ENCODE assay signal across 8 mouse cellular contexts in genomic region chr11:69914372-69914764, GRCm38 (mm10). TPM values are rescaled to one million over a fixed set of nuclear protein-coding genes. Genes with fewer than 3 reads are reported as not detected.
DNase-seq lines count a peak whose midpoint lies in the region; ATAC-seq and TF ChIP-seq lines count a peak whose summit lies in the region.

No protein-coding gene starts in this region.

- H3K27ac ChIP-seq in layer of hippocampus, adult 2 months, result peak overlapping the region; percentile 99
- H3K27ac ChIP-seq in hindbrain, embryonic 15.5 days (replicated peaks), result peak overlapping the region; percentile 85
- peak overlapping the region; percentile 77 for H3K27ac ChIP-seq in midbrain, embryonic 11.5 days (ENCODE audit: low read depth, low read length)

- H3K9me3 ChIP-seq in hindbrain, embryonic 15.5 days, result no peaks in the 10 kb centered on the region
- H3K9me3 ChIP-seq in midbrain, embryonic 11.5 days (ENCODE audit: control insufficient read depth, low read length), result no peaks in the 10 kb centered on the region

- intact Hi-C loops in left cerebral cortex, postnatal 36 days (cut with DNase I), result no loop called here

- peak overlapping the region; percentile 71 for H3K9ac ChIP-seq in hindbrain, embryonic 15.5 days
- H3K9ac ChIP-seq in midbrain, embryonic 11.5 days (ENCODE audit: low read length), result peak overlapping the region; percentile 89

- H3K27me3 ChIP-seq in hindbrain, embryonic 15.5 days, result no peaks in the 10 kb centered on the region
- no peaks in the 10 kb centered on the region for H3K27me3 ChIP-seq in midbrain, embryonic 11.5 days (ENCODE audit: control insufficient read depth, insufficient read depth, low read length)

- peak overlapping the region; percentile 97 for H3K4me2 ChIP-seq in hindbrain, embryonic 15.5 days
- H3K4me2 ChIP-seq in midbrain, embryonic 11.5 days, result peak overlapping the region; percentile 74

- peaks cover 37% of the 10 kb centered on the region for H3K4me1 ChIP-seq in hindbrain, embryonic 15.5 days (replicated peaks)
- peaks cover 29% of the 10 kb centered on the region for H3K4me1 ChIP-seq in midbrain, embryonic 11.5 days (ENCODE audit: control insufficient read depth, insufficient read depth, low read length)

- H3K36me3 ChIP-seq in hindbrain, embryonic 15.5 days, result peaks cover 78% of the 10 kb centered on the region
- peaks cover 50% of the 10 kb centered on the region for H3K36me3 ChIP-seq in midbrain, embryonic 11.5 days (ENCODE audit: control insufficient read depth, insufficient read depth, low read length)

- H3K4me3 ChIP-seq in layer of hippocampus, adult 2 months, result peak overlapping the region; percentile 83
- H3K4me3 ChIP-seq in hindbrain, embryonic 15.5 days, result peak overlapping the region; percentile 65
- H3K4me3 ChIP-seq in midbrain, embryonic 11.5 days (ENCODE audit: low read depth, low read length), result peak overlapping the region; percentile 72

- 5% methylated on average over 13 of the region's 17 CpGs for WGBS in hindbrain, embryonic 15.5 days
- WGBS in midbrain, embryonic 11.5 days, result 3% methylated on average over 17 of the region's 17 CpGs

- no peak for TF ChIP-seq CTCF in layer of hippocampus, adult 2 months (conservative IDR thresholded peaks at IDR 0.05)

- no peak for DNase-seq in layer of hippocampus, adult 2 months (ENCODE audit: low spot score in 2 of 2)
- DNase-seq in layer of hippocampus, adult 9-10 months (ENCODE audit: low spot score), result no peak
- peak; percentile 70 for DNase-seq in c-Kit-positive CD71-positive TER-119-negative erythroid progenitor cells, embryonic 14.5 days (ENCODE audit: low read depth)
- DNase-seq in midbrain, embryonic 11.5 days (ENCODE audit: low spot score, missing footprints), result no peak
- no peak for DNase-seq in left cerebral cortex, postnatal 36 days (ENCODE audit: low spot score in 2 of 2)
- no peak for DNase-seq in layer of hippocampus, postnatal 14 days (ENCODE audit: low spot score in 2 of 2)
- DNase-seq in left cerebral cortex, adult 11 months (ENCODE audit: low spot score), result no peak

- ATAC-seq in hindbrain, embryonic 15.5 days (ENCODE audit: low FRiP score, low read depth), result no peak
- ATAC-seq in midbrain, embryonic 11.5 days (ENCODE audit: low FRiP score), result no peak

RNA-seq across cellular contexts. Expression of gene Gps2, which starts 0.7 kb away (rescaled TPM):
- total RNA-seq in layer of hippocampus, adult 2 months (2021), result 10 to 100 TPM; 35.6 to 41.5 TPM
- polyA plus RNA-seq in hindbrain, embryonic 15.5 days (2015; fragmentation: Nextera tagmentation; extraction: Ambion mirVana), result 68.4 and 69.9 TPM in 2 replicates
- 92.2 and 95.8 TPM in 2 replicates for polyA plus RNA-seq in midbrain, embryonic 11.5 days (2014; fragmentation: Nextera tagmentation; extraction: Ambion mirVana)
- total RNA-seq in left cerebral cortex, postnatal 36 days (2021), result 10 to 100 TPM; 25.9 to 32.4 TPM
- 10 to 100 TPM; 28.5 to 29.3 TPM for total RNA-seq in layer of hippocampus, postnatal 14 days (2021)

RNA-seq across cellular contexts. Expression of gene Eif5a, which starts 7.4 kb away (rescaled TPM):
- 100 to 1,000 TPM; 413 to 441 TPM for total RNA-seq in layer of hippocampus, adult 2 months (2021)
- polyA plus RNA-seq in hindbrain, embryonic 15.5 days (2015; fragmentation: Nextera tagmentation; extraction: Ambion mirVana), result 1,083 and 1,119 TPM in 2 replicates
- 1,778 and 1,800 TPM in 2 replicates for polyA plus RNA-seq in midbrain, embryonic 11.5 days (2014; fragmentation: Nextera tagmentation; extraction: Ambion mirVana)
- total RNA-seq in left cerebral cortex, postnatal 36 days (2021), result 100 to 1,000 TPM; 406 to 453 TPM
- 100 to 1,000 TPM; 446 to 451 TPM for total RNA-seq in layer of hippocampus, postnatal 14 days (2021)

RNA-seq across cellular contexts. Expression of gene Neurl4, which starts 13.5 kb away (rescaled TPM):
- total RNA-seq in layer of hippocampus, adult 2 months (2021), result 100 to 1,000 TPM; 122 to 125 TPM
- 16.6 and 19.9 TPM in 2 replicates for polyA plus RNA-seq in hindbrain, embryonic 15.5 days (2015; fragmentation: Nextera tagmentation; extraction: Ambion mirVana)
- polyA plus RNA-seq in midbrain, embryonic 11.5 days (2014; fragmentation: Nextera tagmentation; extraction: Ambion mirVana), result 15.6 and 16.3 TPM in 2 replicates
- total RNA-seq in left cerebral cortex, postnatal 36 days (2021), result 100 to 1,000 TPM; 114 to 121 TPM
- total RNA-seq in layer of hippocampus, postnatal 14 days (2021), result 100 to 1,000 TPM; 108 to 124 TPM

RNA-seq across cellular contexts. Expression of gene 2810408A11Rik, which starts 13.6 kb away (rescaled TPM):
- 1 to 10 TPM in 1 of 2 experiments, under 1 TPM in 1; 0.64 to 1.0 TPM for total RNA-seq in layer of hippocampus, adult 2 months (2021)
- 8.8 TPM in 2 replicates for polyA plus RNA-seq in hindbrain, embryonic 15.5 days (2015; fragmentation: Nextera tagmentation; extraction: Ambion mirVana)
- polyA plus RNA-seq in midbrain, embryonic 11.5 days (2014; fragmentation: Nextera tagmentation; extraction: Ambion mirVana), result 15.3 and 17.8 TPM in 2 replicates
- total RNA-seq in left cerebral cortex, postnatal 36 days (2021), result under 1 TPM in 1 of 2 experiments, not detected in 1; 0.64 TPM
- total RNA-seq in layer of hippocampus, postnatal 14 days (2021), result 1 to 10 TPM; 1.5 to 2.1 TPM

RNA-seq across cellular contexts. Expression of gene Acap1, which starts 19.0 kb away (rescaled TPM):
- not detected for total RNA-seq in layer of hippocampus, adult 2 months (2021)
- polyA plus RNA-seq in hindbrain, embryonic 15.5 days (2015; fragmentation: Nextera tagmentation; extraction: Ambion mirVana), result 0.52 and 0.58 TPM in 2 replicates
- 0.36 and 0.59 TPM in 2 replicates for polyA plus RNA-seq in midbrain, embryonic 11.5 days (2014; fragmentation: Nextera tagmentation; extraction: Ambion mirVana)
- total RNA-seq in left cerebral cortex, postnatal 36 days (2021), result under 1 TPM in 1 of 2 experiments, not detected in 1; 0.27 TPM
- under 1 TPM in 1 of 2 experiments, not detected in 1; 0.30 TPM for total RNA-seq in layer of hippocampus, postnatal 14 days (2021)
